Mouse (Mus musculus) ES-E14 (cell line): ENCODE measurements at regions not wholly inside any gene's neighbourhood (a gene's known extent, or its start where the extent isn't known, plus 50 kb on each side); places are given as distances from the start of the nearest gene placed in this dataset.

ENCODE experiments used
- DNase-seq: peaks from one replicate; pipeline ENCODE4 v3.0.0-alpha.2; 2013; ENCODE audit warnings: low read depth, low spot score
- H3K27ac ChIP-seq: 2 replicates; pipeline ENCODE4 v1.5.1; 2012; ENCODE audit warnings: low read depth, mild to moderate bottlenecking, low read length, moderate library complexity, mixed read lengths; ENCODE audit not compliant: poor library complexity, insufficient read depth, severe bottlenecking
- H3K36me3 ChIP-seq: 2 replicates; pipeline ENCODE4 v1.6.1; 2012; ENCODE audit warnings: mild to moderate bottlenecking, low read length, moderate library complexity, mixed read lengths; ENCODE audit not compliant: control insufficient read depth, poor library complexity, insufficient read depth, severe bottlenecking
- H3K4me1 ChIP-seq, 2 experiments: fragments of 150-350 bp in 1 of 2; sonication (generic) in 1 of 2; 2 replicates each; pipeline ENCODE4 v1.6.1; 2012; ENCODE audit warnings: low read length in 2 of 2, mild to moderate bottlenecking in 1 of 2, mixed read lengths in 1 of 2; ENCODE audit not compliant: control insufficient read depth in 2 of 2, insufficient read depth in 2 of 2, poor library complexity in 1 of 2
- H3K4me3 ChIP-seq, 2 experiments: fragments of 150-350 bp in 1 of 2; sonication (generic) in 1 of 2; 2 replicates each; pipeline ENCODE4 v1.5.1; 2012; ENCODE audit warnings: low read length in 2 of 2, low read depth in 1 of 2, mild to moderate bottlenecking in 1 of 2, mixed read lengths in 1 of 2; ENCODE audit not compliant: insufficient read depth in 1 of 2, poor library complexity in 1 of 2, severe bottlenecking in 1 of 2
- H3K9ac ChIP-seq: 2 replicates; pipeline ENCODE4 v1.6.1; 2012; ENCODE audit warnings: low read depth, mild to moderate bottlenecking, low read length, mixed read lengths; ENCODE audit not compliant: poor library complexity, insufficient read depth, severe bottlenecking
- H3K9me3 ChIP-seq: fragments of 150-350 bp; sonication (generic); 2 replicates; pipeline ENCODE4 v1.6.1; 2012; ENCODE audit warnings: low read depth, mild to moderate bottlenecking, low read length; ENCODE audit not compliant: control insufficient read depth, insufficient read depth
- CHD2 ChIP-seq: IDR thresholded peaks from 2 replicates; pipeline ENCODE4 v1.6.1; 2014; ENCODE audit warnings: mild to moderate bottlenecking, low read depth, low read length, inconsistent platforms
- HCFC1 ChIP-seq: IDR thresholded peaks from 2 replicates; pipeline ENCODE4 v1.6.1; 2012; ENCODE audit warnings: low read length, inconsistent platforms, borderline replicate concordance; ENCODE audit not compliant: insufficient read depth
- MAFK ChIP-seq: IDR thresholded peaks from 2 replicates; pipeline ENCODE4 v1.6.1; 2014; ENCODE audit warnings: mild to moderate bottlenecking, low read depth, low read length, inconsistent platforms; ENCODE audit not compliant: insufficient read depth
- ZC3H11A ChIP-seq: IDR thresholded peaks from 2 replicates; pipeline ENCODE4 v1.6.1; 2012; ENCODE audit warnings: low read depth, mild to moderate bottlenecking, inconsistent platforms, low read length, borderline replicate concordance
- ZNF384 ChIP-seq: IDR thresholded peaks from 2 replicates; pipeline ENCODE4 v1.6.1; 2012; ENCODE audit warnings: low read depth, low read length, inconsistent platforms
- in situ Hi-C, 2 experiments: fragments of 600-800 bp; cut with MboI; formaldehyde crosslinking; loops; one replicate each; pipeline ENCODE4 v1.15.1; 2025; ENCODE audit warnings: low sequenced_read_pairs in 2 of 2, inconsistent platforms in 1 of 2; ENCODE audit not compliant: unreplicated experiment in 2 of 2

GRCm38 (mm10) chr3:106980914-106981313, 55.1 kb upstream of the Kcna3 start:
- Histone ChIP-seq H3K4me3 (no peak overlapping the region), H3K27ac (no peak overlapping the region), H3K36me3 (no peaks in the 10 kb centered on the region), H3K9ac (no peak overlapping the region), H3K4me1 (no peaks in the 10 kb centered on the region), H3K9me3 (no peaks in the 10 kb centered on the region)
- in situ Hi-C loops: no loop called here
- TF ChIP-seq MAFK: no peak
- TF ChIP-seq ZC3H11A: no peak
- TF ChIP-seq CHD2: no peak
- no peak for TF ChIP-seq HCFC1
- no peak for TF ChIP-seq ZNF384
- DNase-seq: no peak

GRCm38 (mm10) chr3:106981323-106981722, 54.6 kb upstream of the Kcna3 start:
- in situ Hi-C loops: no loop called here
- no peaks in the 10 kb centered on the region for H3K4me1 ChIP-seq
- no peak overlapping the region for H3K27ac ChIP-seq
- no peak overlapping the region for H3K4me3 ChIP-seq
- DNase-seq: no peak
- no peaks in the 10 kb centered on the region for H3K36me3 ChIP-seq
- no peaks in the 10 kb centered on the region for H3K9me3 ChIP-seq
- H3K9ac ChIP-seq: no peak overlapping the region
- TF ChIP-seq ZNF384 (no peak), HCFC1 (no peak), MAFK (no peak), ZC3H11A (no peak), CHD2 (no peak)

GRCm38 (mm10) chr3:106984231-106984630, 51.7 kb upstream of the Kcna3 start:
- in situ Hi-C loops: no loop called here
- no peak for TF ChIP-seq CHD2
- no peak for TF ChIP-seq HCFC1
- no peak for TF ChIP-seq ZNF384
- TF ChIP-seq ZC3H11A: no peak
- no peak for TF ChIP-seq MAFK
- no peaks in the 10 kb centered on the region for H3K36me3 ChIP-seq
- H3K9me3 ChIP-seq: no peaks in the 10 kb centered on the region
- DNase-seq: no peak
- no peak overlapping the region for H3K4me3 ChIP-seq
- no peaks in the 10 kb centered on the region for H3K4me1 ChIP-seq
- H3K27ac ChIP-seq: no peak overlapping the region
- no peak overlapping the region for H3K9ac ChIP-seq
